Comparison of ENCODE assay signal across 1 mouse cellular context in genomic region chr8:85298600-85299433, GRCm38 (mm10).
TF ChIP-seq lines count a peak whose summit lies in the region.

No protein-coding gene starts in this region.

TF ChIP-seq in CH12.LX, 34 proteins besides CTCF, POLR2A, EP300 and RAD21 (continued from another document):
- no peak for TF ChIP-seq POLR2AphosphoS2 (IDR thresholded peaks at IDR 0.05; ENCODE audit: low read depth, low read length)
- TF ChIP-seq NRF1 (IDR thresholded peaks at IDR 0.05; ENCODE audit: low read depth, low read length), result no peak
- peak; percentile 81 for TF ChIP-seq BHLHE40 (IDR thresholded peaks at IDR 0.05; ENCODE audit: low read depth, low read length)
- TF ChIP-seq ELF1 (IDR thresholded peaks at IDR 0.05; ENCODE audit: low read depth, low read length), result peak; percentile 56; the same call in 1 of the 2 replicates
- no peak for TF ChIP-seq MEF2A (IDR thresholded peaks at IDR 0.05; ENCODE audit: borderline replicate concordance, low read depth, low read length)
- peak; percentile 84 for TF ChIP-seq CHD1 (IDR thresholded peaks at IDR 0.05; ENCODE audit: low read depth, low read length)
- no peak for TF ChIP-seq USF2 (conservative IDR thresholded peaks at IDR 0.05; ENCODE audit: low read depth, low read length)
- TF ChIP-seq ZC3H11A (IDR thresholded peaks at IDR 0.05; ENCODE audit: low read depth, low read length), result no peak
- no peak for TF ChIP-seq UBTF (IDR thresholded peaks at IDR 0.05; ENCODE audit: low read depth, low read length)
- TF ChIP-seq JUND (conservative IDR thresholded peaks at IDR 0.05; ENCODE audit: low read depth, low read length), result no peak
- TF ChIP-seq GABPA (IDR thresholded peaks at IDR 0.05; ENCODE audit: insufficient replicate concordance, low read depth, low read length), result no peak
- no peak for TF ChIP-seq USF1 (IDR thresholded peaks at IDR 0.05; ENCODE audit: low read depth, low read length)
- no peak for TF ChIP-seq KAT2A (IDR thresholded peaks at IDR 0.05; ENCODE audit: insufficient replicate concordance, low read length)
- TF ChIP-seq TBP (conservative IDR thresholded peaks at IDR 0.05; ENCODE audit: low read depth, low read length), result no peak
